Mouse (Mus musculus) gastrocnemius, adult 2 months (tissue): ENCODE measurements around the gene Anks1b. TPM values are rescaled to one million over a fixed set of nuclear protein-coding genes. Genes with fewer than 3 reads are reported as not detected.

ENCODE experiments used
- DNase-seq: peaks from one replicate; pipeline ENCODE4 v3.0.0; 2022
- H3K27ac ChIP-seq: fragments of 200-600 bp; 2 replicates; pipeline ENCODE4 v1.8.1; 2022; ENCODE audit warnings: mild to moderate bottlenecking
- H3K4me3 ChIP-seq: fragments of 200-600 bp; 2 replicates; pipeline ENCODE4 v1.8.1; 2022; ENCODE audit warnings: mild to moderate bottlenecking, moderate library complexity
- CTCF ChIP-seq: fragments of 200-600 bp; IDR thresholded peaks from 2 replicates; pipeline ENCODE4 v1.8.1; 2022; ENCODE audit warnings: antibody characterized with exemption, mild to moderate bottlenecking, moderate library complexity
- intact Hi-C: fragments of 180-260 bp; cut with DNase I; formaldehyde crosslinking; loops from one replicate; pipeline ENCODE4 v1.15.1; 2025
- total RNA-seq, 2 experiments: library from RNA; stranded (reverse); gene quantifications; 2 replicates each; pipeline ENCODE4 v1.2.3; 2021

Gene Anks1b
- total RNA-seq, 2 experiments from 2014 or later, result 0.20 to 0.22 TPM

DNA sequence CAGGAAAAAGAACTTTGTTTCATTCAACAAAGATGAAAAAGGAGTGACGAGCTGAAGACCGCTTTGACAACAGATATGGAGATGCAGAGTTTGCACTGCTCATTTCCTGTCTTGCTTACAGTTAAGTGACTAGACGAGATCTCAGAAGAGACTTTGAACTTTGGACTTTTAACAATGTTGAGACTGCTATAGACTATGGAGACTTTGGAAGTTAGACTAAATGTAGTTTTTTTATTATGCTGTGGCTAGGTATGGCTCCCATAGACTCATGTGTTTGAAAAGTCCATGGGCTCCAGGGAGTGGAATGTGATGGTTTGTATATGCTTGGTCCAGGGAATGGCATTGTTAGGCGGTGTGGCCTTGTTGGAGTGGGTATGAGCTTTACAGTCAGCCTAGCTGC lies 1108.5 kb downstream of the Anks1b start:
- TF ChIP-seq CTCF, result no peak
- intact Hi-C loops, result no loop called here
- Histone ChIP-seq H3K4me3 (no peak overlapping the region), H3K27ac (no peak overlapping the region)
- DNase-seq, result no peak

DNA sequence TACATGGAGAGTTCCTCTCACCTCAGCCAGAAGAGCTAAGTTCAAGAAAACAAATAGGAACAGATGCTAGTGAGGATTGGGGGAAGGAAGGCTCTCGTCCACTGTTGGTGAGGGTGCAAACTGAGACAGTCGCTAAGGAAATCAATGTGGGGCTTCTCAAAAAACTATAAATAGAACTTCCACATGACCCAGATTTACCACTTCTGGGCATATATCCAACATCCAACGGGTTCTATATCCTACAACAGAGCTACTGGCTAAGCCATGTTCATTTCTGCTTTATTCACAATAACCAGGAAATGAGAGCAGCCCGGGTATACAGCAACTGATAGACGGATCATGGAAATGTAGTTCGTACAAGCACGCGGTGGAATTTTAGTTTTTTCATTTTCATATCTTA lies 1109.7 kb downstream of the Anks1b start:
- intact Hi-C loops, result no loop called here
- Histone ChIP-seq H3K4me3 (no peak overlapping the region), H3K27ac (no peak overlapping the region)
- DNase-seq, result no peak
- TF ChIP-seq CTCF, result no peak

DNA sequence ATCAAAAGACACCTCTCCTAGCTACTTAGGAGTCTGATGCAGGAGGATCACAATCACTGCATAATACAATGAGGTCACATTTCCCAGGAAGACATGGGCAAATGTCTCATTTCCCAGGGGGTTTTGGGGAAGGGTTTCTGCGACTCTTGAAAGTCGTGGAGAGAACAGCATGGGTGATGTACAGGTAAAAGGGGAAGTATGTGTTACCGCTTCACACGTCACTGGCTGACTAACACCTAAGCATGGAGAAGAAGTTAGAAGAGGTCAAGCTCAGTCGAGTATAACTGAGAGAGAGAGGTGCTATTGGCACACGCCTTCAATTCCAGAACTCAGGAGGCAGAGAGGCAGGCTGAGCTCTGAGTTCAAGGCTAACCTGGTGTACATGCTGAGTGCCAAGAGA lies 1117.0 kb downstream of the Anks1b start:
- intact Hi-C loops, result no loop called here
- Histone ChIP-seq H3K27ac (no peak overlapping the region), H3K4me3 (no peak overlapping the region)
- no peak for TF ChIP-seq CTCF
- DNase-seq, result no peak

DNA sequence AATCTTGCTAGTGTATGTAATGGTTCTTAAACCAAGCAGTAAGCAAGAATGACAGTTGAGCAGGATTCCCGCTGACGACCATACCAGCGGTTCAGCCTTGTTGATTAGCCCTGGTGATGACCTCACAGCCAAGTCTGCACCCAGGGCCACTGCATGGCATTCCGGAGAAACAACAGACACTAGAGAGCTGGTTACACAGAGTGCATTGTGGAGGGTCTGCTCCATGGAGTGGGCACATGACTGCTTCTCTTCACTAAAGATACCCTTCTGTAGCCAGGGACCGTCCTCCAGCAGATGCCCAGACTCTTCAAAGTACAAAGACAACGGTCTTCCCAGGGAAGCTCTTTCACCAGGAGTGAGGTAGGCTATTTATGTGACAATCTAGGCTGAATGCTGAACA lies 1118.9 kb downstream of the Anks1b start:
- intact Hi-C loops, result no loop called here
- Histone ChIP-seq H3K4me3 (no peak overlapping the region), H3K27ac (no peak overlapping the region)
- DNase-seq, result no peak
- TF ChIP-seq CTCF, result no peak

DNA sequence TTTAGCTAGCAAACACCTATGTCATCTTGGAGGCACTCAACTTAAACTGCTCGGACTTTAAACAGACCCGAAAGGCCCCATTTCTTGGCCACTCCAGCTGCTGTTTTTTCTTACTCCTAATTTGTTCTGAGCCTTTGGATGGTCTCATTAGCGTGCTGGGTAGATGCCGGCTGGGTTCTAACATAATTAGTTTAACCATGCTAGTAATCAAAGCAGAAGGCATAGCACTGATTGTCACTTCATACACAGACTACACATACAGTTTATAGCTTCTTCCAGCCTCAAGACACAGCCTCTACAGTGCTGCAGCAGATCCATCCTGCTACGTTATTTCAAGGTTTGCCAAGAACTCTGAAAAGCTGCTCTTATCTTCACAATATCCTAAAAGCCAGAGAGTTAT lies 1120.6 kb downstream of the Anks1b start:
- intact Hi-C loops, result no loop called here
- no peak for DNase-seq
- no peak overlapping the region for H3K4me3 ChIP-seq
- TF ChIP-seq CTCF, result no peak
- H3K27ac ChIP-seq, result no peak overlapping the region

DNA sequence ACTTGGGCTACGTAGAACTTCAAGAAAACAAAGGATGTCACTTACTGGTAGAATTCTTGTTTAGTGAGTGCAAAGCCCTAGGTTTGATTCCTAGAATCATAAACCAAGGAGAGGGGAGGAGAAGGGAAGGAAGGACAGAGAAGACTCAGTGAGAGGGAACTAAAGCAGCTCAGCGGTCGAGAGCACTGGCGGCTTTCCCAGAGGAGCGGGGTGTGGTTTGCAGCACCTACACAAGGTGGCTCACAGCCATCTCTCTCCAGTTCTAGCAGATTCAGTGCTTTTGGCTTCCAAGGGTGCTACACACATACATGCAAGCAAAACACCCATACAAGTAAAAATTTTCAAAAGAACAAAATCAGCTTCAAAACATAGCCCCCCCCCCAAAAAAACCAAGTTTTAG lies 1126.6 kb downstream of the Anks1b start:
- TF ChIP-seq CTCF, result no peak
- Histone ChIP-seq H3K4me3 (no peak overlapping the region), H3K27ac (no peak overlapping the region)
- intact Hi-C loops, result no loop called here
- no peak for DNase-seq

DNA sequence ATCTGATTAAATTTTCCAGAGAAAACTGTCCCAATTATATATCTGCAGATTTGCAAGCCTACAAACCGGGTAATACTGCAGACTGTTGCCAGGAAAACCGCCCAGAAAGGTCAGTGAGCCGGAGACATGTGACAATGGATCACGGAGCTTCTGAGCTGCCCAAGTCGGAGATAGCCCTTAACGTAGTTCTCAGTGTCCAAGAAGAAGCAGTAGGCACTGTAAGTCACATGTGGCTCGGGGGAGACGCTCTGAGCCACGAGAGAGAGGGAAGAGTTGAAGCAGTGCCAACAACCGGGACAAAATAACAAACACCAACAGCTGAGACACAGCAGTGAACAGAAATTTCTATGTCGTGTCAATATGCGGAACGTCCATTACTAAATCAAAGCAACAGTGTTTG lies 1128.1 kb downstream of the Anks1b start:
- peak; percentile 35 for DNase-seq
- Histone ChIP-seq H3K27ac (peak overlapping the region; percentile 2; the same call in 1 of the 2 replicates), H3K4me3 (peak overlapping the region; percentile 47)
- no peak for TF ChIP-seq CTCF
- intact Hi-C loops, result no loop called here

DNA sequence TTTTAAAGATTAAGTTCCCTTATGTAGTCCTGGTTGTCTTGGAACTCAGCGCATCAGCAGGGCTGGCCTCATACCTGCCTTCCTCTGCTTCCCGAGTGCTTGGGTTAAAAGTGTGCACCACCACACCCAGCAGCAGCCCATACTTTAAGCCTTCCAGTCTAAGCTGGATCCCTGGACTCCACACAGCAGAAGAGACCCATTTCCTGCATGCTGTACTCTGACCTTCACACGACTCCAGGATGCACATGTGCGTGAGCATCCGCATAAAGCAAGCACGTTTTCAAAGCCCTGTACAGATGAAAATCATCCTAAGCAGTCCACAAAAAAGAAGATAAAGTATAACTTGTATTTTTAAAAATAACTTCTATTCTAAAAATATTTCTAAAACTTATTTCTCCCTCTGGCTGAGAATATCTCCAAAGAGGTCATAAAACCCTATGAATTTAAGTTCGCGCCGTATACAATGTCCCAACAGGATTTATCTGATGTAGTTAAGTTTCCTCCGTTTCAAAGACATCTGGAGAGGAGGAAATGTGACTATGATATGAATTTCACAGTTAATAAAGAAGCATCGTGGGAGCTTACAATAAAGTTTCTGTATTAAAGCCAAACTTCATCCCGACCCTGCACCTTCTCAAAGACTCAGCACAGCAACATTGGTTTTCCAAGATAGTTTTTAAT lies 1132.7 kb downstream of the Anks1b start:
- Histone ChIP-seq H3K27ac (no peak overlapping the region), H3K4me3 (no peak overlapping the region)
- intact Hi-C loops, result no loop called here
- no peak for TF ChIP-seq CTCF
- DNase-seq, result no peak

Other genes with a start within 250 kb of the Anks1b start
- gene Scyl2, start 187.2 kb upstream of the Anks1b start, total RNA-seq, result 10 to 100 TPM; 13.2 to 14.0 TPM
- gene Actr6, start 141.2 kb upstream of the Anks1b start, total RNA-seq, result 1 to 10 TPM; 5.2 to 8.8 TPM
- gene Uhrf1bp1l, start 128.5 kb upstream of the Anks1b start, total RNA-seq, result 10 to 100 TPM; 19.3 to 20.1 TPM